Mouse (Mus musculus) left cerebral cortex, postnatal 10 days (tissue): ENCODE results near the gene Bbs4. TPM values are rescaled to one million over a fixed set of nuclear protein-coding genes. Genes with fewer than 3 reads are reported as not detected.

Experiments used
- DNase-seq, 2 experiments: peaks; one replicate each; pipeline ENCODE4 v3.0.0; 2021 to 2022; ENCODE audit warnings: low spot score in 2 of 2, mixed read lengths in 1 of 2; ENCODE audit errors: extremely low spot score in 1 of 2
- intact Hi-C: fragments of 180-260 bp; cut with DNase I; formaldehyde crosslinking; loops from one replicate; pipeline ENCODE4 v1.15.1; 2025
- total RNA-seq, 2 experiments: library from RNA; stranded (reverse); gene quantifications; 2 replicates each; pipeline ENCODE4 v1.2.3; 2021

Bbs4 gene
- total RNA-seq, 2 experiments from 2014 or later: 38.5 to 39.5 TPM

DNA sequence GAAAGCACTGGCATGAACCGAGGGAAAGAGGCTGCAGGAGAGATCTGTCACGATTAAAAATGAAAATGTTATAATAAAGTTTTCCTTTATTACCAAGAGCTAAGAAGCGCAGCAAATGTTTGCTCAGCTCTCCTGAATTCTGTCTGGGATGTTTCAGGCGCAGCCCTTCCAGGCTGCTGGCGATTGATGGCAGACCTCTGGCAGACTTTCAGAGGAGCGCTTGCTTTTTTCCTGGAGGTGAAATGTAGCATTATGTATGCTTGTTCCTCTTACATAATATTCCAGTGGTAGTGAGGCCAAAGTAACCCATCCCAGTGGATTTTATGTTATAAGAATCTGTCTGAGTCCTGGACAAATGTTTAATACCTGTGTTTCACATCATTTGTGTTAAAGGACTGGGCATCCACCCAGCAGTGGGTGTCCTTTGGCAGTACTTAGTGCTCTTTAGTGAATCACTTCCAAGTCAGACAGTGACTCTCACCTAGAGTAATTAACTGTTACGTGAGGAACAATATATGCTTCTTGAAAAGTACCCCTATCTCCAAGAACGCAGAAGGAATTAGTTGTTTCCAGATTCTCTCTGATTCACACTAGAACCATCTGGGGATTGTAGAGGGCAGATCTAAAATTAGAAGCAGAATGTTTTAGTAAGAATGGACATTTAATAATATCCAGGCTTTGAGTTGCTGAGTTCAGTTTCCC lies 42.6 kb downstream of the Bbs4 start:
- DNase-seq: no peak
- intact Hi-C loops: no loop called here

DNA sequence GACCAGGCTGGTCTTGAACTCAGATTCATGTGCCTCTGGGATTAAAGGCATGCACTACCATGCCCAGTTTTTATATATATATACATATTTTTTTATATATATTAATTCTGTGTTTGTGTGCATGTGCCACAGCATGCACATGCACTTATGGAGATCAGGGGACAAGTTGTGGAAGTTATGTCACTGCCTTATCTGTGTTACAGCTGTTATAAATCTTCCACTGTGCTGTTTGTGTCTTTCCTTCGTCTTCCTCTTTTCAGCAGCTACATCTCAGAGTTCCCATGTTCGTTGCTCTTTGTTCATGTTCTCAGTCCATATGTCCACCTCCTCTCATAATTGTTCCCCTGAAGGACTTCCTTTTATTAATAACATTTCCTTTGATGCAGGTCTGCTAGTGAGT lies 45.4 kb downstream of the Bbs4 start:
- DNase-seq: no peak
- intact Hi-C loops: no loop called here

DNA sequence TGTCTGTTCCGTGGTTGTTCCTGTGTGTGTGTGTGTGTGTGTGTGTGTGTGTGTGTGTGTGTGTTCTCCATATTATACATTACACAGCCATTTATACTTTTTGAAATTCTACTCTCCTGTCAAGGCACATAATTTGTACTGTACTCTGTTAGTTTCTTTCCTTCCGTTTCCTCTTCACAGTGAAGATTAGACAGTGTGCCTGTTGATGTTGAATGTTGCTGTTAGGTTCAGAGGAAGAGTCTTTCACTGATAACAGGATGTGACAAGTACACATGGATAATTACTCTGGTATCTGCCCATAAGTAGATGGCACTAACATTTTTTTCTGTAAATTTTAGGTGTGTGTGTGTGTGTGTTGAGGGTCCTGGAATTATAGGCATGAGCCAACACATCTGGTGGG lies 56.9 kb downstream of the Bbs4 start:
- no peak for DNase-seq
- intact Hi-C loops: no loop called here

DNA sequence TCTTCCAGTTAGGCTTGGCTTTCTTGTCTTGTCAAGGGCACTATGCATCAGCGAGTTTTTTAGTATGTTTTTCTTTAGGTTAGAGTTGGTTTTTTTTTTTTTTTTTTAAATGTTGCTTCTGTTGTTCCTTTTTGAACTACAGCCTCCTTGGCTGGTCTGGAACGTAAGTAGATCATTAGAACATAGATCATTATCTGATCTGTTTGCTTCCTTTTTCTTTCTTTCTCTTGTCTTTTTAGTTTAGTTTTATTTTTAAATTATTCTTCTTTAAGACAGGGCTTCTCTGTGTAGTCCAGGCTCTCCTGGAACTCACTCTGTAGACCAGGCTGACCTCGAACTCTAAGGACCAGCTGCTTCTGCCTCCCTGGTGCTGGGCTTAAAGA lies 60.8 kb downstream of the Bbs4 start:
- no peak for DNase-seq
- intact Hi-C loops: no loop called here

DNA sequence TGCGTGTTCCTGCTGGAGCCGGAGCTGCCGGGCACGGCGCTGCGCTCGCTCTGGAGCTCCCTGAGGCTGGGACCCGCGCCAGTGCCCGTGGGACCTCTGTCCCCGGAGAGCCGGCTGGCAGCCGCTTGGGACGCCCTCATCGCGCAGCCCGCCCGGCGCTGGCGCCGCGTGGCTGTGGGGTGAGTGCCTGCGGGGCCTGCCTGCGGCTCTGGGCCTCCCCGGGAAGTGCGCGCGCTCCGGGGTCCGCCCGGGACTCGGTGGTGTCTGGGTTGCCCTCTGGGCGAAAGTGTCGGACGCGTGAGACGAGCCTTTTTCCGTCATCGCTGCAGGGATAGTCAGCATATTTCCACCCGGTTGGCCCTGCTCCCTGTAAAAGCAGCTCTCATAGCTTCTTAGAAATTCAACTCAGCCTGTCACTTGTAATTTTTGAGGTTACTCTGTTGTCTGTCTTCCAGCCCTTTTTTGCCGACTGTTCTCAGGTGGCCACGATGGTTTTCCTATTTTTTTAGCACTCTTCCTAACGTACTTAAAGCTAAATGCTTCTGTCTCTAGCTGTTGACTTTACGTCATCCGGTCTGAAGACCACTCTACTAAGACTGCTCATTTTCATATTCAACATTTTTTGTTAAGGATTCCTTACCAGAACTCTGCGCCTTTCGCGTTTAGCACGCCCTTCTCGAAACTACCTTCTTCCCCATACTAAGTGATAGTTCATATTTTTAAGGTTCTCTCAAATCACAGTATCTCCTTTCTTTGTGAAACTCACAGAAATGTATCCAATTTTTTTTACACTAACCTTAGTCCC lies 61.4 kb downstream of the Bbs4 start:
- intact Hi-C loops: no loop called here

DNA sequence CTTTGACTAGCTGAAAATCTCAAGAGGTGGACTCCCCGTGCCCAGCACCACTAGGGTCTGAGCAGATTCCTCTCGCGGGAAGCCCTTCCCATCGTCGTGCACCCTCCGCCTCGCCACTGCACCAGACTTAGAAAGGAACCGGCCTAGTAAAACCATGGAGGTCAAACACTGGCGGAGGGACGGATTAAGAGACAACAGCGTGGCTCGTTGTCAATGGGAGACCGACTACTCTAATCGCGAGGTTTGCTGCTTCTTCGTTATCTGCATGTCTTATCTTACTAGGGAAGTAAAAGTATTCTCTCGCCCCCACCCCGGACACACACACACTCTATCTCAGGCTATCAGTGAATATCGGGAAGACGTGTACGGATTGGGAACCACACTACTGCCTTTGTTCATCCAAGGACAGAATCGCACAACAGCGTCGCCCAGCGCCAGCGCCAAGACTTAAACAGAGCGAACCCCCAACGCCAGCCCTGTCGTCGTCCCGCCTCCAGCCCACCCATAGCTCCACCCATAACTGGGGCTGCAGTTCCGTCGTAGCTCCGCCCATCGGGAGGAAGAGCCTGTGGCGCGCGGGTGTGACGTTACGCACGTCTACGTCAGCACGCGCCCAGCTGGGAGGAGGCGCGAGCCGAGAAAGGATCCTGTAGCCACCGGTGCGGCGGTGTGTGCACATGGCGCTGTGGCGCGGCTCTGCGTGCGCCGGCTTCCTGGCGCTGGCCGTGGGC lies 62.2 kb downstream of the Bbs4 start, which contains the start of gene Adpgk:
Adpgk (plus strand) TSS at position 602 of the 731 bp plus-strand sequence.
- intact Hi-C loops: no loop called here
- DNase-seq: peak; percentile 97 to 99

More for the DNA sequence above, 61.4 kb downstream of the Bbs4 start:
- DNase-seq: no peak

DNA sequence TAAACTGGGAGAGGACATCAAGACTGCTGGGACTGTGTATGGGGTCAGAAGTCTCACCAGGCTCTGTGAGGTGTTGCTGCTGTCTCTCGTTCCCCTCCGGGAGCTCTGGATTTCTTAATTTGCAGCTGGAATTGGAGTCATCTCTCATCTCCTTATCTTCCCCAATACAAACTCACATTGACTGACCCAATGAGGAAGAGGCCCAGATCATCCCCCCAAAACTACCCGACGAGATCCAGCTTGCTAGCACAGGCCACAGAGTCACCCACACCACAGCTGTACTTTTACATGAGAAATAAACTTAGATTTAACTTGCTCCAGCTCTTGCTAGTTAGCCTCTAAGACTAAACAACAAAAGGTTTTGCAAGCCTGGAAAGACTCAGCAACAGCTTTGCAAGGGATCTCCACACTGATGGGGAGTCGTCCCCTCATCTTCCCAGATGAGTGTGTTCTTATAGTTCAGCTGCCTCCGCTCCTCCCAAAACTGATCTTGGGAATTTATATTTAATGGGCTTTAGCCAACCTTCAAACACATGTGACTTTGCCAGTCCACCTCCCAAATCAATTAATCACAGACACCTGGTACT lies 63.7 kb downstream of the Bbs4 start:
- no peak for DNase-seq
- intact Hi-C loops: loop anchor here (10.0 kb wide), 1 partner anchor 385 kb away; no protein-coding TSS in a partner anchor

DNA sequence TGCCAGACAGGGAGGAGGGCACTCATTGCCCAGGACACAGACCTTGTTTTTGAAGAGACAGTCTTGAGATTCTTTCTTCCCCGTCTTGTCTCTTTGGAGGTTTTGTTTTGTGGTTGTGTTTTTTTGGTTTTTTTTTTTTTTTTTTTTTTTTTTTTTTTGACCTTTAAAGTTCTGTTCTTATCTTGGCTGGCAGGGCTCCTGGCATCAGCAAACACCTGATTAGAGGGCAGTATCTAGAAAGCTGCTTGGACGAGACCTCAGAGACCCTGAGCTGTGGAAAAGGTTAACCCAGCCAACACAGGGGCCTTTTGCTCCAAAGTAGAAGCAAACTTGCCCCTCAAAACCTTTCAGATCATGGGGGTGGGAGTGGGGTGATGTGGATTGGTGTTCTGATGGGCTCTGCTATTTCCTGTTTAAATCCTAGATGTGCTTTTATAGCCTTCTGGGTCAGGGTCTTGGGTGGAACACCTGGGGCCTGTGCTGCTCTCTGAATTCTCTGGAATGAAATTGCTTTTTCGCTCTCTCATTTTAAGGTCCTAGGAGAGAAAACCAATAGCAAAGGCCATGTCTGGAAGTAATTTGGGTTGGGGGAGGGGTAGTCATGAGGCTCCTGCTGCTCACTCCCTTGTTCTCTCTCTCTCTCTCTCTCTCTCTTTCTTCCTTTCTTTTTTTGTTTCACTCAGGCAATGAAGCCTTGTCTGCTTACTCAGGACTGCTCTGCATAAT lies 64.5 kb downstream of the Bbs4 start:
- DNase-seq: no peak
- intact Hi-C loops: loop anchor here (10.0 kb wide), 1 partner anchor 384 kb away; no protein-coding TSS in a partner anchor

DNA sequence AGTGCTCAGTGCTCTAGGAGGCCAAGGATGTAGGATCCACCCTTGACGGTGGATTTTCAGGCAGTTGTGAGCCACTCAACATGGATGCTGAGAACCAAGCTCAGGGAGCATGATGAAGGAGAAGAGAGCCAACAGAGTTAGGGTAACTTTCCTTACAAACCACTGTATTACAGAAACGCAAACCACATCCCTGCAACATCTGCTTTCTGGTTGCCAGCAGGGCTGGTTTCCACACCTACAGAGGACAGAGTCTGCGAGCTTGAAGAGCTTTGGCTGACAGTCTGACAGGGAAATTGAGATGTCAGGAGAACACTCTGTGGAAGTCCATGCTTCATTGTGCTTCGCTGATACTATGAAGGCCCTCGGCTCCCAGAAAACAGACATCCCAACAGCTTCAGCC lies 65.2 kb downstream of the Bbs4 start:
- intact Hi-C loops: loop anchor here (10.0 kb wide), 1 partner anchor 383 kb away; no protein-coding TSS in a partner anchor
- DNase-seq: no peak

DNA sequence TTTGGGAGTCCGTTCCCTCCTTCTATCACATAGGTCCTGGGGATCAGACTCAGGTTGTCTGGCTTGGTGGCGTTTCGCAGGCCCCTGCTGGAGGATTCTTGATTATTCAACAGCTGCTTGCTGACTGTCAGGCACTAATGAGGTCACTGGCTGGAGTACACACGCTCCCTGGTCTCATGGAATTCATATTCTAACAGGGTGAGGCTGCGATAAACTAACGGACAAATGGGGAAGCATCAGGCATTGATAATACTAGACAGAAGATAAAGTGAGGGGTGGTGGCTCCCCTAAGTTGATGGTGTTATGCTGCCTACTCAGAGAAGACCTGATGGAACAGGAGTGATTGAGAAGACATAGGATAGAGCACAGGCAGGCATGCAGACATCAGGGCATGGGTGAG lies 67.7 kb downstream of the Bbs4 start:
- no peak for DNase-seq
- intact Hi-C loops: loop anchor here (10.0 kb wide), 1 partner anchor 381 kb away; no protein-coding TSS in a partner anchor

DNA sequence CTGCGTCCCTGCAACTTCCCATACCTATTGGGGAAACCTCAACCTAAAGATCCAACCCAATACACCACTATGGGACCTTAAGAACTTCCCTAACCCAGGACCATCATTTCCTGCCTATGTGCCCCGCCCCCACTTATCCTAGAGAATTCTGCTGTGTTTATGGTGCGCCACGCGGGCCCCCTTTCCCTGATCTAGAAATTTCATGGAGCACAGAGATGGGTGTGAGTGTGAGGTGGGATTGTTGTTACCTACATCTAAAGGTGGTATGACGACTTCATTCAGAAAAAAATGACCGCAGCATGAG lies 70.7 kb downstream of the Bbs4 start:
- DNase-seq: no peak
- intact Hi-C loops: loop anchor here (5.0 to 10.0 kb wide), 2 partner anchors 270 to 378 kb away; no protein-coding TSS in a partner anchor

DNA sequence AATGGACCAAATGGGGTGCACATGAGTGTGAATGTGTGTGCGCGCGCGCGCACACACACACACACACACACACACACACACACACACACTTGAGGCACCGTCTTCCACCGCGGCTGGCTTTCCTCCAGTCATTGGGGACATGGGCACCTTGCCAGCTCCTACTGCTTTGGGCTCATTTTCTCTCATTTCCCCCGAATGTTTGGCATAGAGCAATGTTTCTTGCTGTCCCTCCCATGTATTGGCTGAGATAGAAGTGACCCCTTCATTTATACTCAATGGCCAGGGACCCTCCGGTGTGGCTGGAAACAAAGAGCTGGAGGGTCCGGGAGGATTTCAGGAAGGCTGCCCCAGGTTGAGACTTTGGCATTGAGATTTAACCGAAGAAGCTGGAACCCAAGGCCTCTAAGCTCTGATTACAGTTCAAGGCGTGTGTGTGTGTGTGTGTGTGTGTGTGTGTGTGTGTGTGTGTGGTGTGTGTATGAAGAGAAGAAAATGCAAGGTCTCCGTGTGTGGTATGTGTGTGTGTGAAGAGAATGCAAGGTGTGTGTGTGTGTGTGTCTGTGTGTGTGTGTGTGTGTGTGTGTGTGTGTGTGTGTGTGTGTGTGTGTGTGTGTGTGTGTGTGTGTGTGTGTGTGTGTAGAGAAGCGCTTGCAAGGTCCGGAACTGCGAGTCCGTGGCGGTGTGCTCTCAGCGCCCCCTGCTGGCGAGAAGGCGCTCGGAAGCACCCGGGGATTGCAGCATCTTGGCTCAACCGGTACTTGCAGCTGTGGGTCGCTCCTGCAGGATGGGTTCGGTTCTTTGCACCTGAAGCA lies 71.2 kb downstream of the Bbs4 start:
- peak; percentile 82 to 87 for DNase-seq
- intact Hi-C loops: loop anchor here (5.0 to 10.0 kb wide), 2 partner anchors 270 to 377 kb away; no protein-coding TSS in a partner anchor

DNA sequence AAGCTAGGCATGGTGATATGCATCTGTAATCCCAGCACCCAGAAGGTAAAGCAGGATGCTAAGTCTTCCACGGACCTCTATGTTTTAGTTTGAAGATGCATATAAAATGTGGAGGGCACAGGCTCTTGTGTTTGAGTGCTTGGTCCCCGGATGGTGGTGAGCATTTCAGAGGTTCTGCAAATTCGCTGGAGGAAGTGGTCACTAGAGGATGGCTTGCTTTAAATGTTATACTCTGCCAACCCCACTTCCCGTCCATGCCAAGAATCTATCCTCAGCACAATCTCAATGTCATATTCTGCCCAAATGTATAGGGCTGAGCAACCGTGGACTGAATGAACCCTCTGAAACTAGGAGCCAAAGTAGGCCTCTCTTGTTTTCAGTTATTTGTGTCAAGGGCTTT lies 72.4 kb downstream of the Bbs4 start:
- no peak for DNase-seq
- intact Hi-C loops: loop anchor here (5.0 to 10.0 kb wide), 2 partner anchors 269 to 376 kb away; no protein-coding TSS in a partner anchor

DNA sequence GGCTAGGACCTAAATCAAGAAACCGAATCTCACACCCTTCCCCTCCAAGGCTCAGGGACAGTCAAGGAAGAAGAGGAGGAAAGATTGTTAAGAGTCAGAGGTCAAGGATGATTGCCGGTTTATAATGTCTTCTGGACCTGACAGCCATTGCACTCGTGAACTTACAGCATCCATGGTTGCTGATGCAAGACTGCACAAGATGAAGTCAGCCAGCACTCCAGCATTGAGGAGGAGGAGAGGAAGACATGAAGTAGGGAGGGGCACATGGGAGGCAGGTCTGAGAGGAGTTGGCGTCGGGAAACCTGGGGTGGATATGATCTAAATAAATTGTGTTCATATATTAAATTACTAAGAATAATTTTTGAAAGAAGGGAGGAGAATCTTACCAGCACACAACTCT lies 74.6 kb downstream of the Bbs4 start:
- intact Hi-C loops: no loop called here
- no peak for DNase-seq

DNA sequence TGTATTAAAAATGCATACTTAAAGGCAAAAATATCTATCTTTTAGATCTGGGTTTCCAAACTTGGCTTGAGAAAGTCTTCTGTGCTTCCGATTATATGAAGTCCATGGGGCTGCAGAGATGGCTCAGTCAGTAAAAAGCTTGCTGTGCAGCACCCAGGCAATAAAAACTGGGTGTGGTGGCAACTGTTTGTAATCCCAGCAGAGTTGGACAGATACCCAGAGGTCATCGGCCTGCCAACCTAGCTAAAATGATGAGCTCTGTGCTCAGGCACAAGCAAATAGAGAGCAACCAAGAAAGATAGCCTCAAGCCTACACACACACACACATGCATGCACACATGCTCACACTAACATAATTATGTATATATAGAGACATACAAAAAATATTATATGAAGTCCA lies 75.1 kb downstream of the Bbs4 start:
- DNase-seq: no peak
- intact Hi-C loops: no loop called here

DNA sequence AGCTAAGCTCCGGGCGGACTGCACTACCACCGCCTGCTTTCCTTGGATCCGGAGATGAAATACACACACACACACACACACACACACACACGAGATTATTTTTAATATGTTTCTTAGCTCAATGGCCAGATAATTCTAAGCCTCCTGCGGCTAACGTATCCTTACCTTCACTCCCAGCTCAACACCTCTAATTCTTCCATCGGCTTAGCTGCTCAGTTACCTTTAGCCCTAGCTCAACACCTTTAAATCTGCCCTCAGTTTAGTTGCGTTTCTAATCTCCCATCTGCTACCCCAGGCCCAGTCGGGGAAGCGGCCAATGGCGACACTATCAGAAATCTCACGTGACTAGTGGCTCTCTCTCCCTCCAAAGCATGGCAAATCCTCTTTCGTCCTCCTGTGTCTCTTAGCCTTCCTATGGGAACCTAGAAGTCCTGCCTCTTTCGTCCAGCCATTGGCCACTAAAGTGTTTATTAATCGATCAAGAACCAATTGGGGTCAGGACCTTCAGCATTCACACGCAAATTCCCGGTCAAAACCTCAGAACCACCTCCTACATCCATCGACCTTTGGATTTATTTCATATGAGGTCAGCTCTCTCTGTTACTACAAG lies 78.4 kb downstream of the Bbs4 start:
- intact Hi-C loops: loop anchor here (5.0 kb wide), 1 partner anchor 68 kb away; no protein-coding TSS in a partner anchor
- no peak for DNase-seq

DNA sequence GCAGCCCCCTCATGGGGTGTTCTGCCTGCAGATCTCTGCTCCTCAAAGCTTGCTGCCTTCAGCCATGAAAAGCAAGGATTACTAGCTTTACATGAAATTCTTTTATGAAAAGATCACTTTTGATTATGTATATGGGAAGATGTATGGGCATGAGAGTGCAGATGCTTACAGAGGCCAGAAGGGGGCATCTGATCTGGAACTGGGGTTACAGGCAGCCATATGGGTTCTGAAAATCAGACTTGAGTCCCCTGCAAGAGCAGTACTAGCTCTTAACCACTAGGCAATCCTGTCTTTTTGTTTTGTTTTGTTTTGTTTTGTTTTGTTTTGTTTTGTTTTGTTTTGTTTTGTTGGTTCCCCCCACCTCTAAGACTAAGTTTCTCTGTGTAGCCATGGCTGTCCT lies 80.1 kb downstream of the Bbs4 start:
- no peak for DNase-seq
- intact Hi-C loops: loop anchor here (5.0 kb wide), 1 partner anchor 66 kb away; no protein-coding TSS in a partner anchor
